Mouse (Mus musculus) intestine, postnatal 0 days (tissue): ENCODE data around the gene Il24. TPM values are rescaled to one million over a fixed set of nuclear protein-coding genes. Genes with fewer than 3 reads are reported as not detected.

ENCODE experiments used
- ATAC-seq: fragments of 200-750 bp; cut with Nextera tagmentation; 2 replicates; pipeline ENCODE4 v1.8.0; 2017; ENCODE audit warnings: mild to moderate bottlenecking, moderate TSS enrichment, moderate library complexity
- H3K27ac ChIP-seq: fragments of 300-500 bp; sonication (generic); 2 replicates; pipeline ENCODE4 v1.5.1; 2014; ENCODE audit warnings: mild to moderate bottlenecking, low read depth, low read length, moderate library complexity
- H3K27me3 ChIP-seq: fragments of 300-500 bp; sonication (generic); replicated peaks from 2 replicates; pipeline ENCODE4 v1.6.1; 2014; ENCODE audit warnings: low read length, mixed read lengths; ENCODE audit not compliant: control insufficient read depth, insufficient read depth
- H3K36me3 ChIP-seq: fragments of 300-500 bp; sonication (generic); 2 replicates; pipeline ENCODE4 v1.6.1; 2014; ENCODE audit warnings: mild to moderate bottlenecking, moderate library complexity; ENCODE audit not compliant: control insufficient read depth, insufficient read depth
- H3K4me1 ChIP-seq: fragments of 300-500 bp; sonication (generic); replicated peaks from 2 replicates; pipeline ENCODE4 v1.6.1; 2014; ENCODE audit warnings: antibody characterized with exemption, low read length, mixed read lengths; ENCODE audit not compliant: control insufficient read depth, insufficient read depth
- H3K4me2 ChIP-seq: fragments of 300-500 bp; sonication (generic); replicated peaks from 2 replicates; pipeline ENCODE4 v1.6.1; 2014; ENCODE audit warnings: low read depth, mild to moderate bottlenecking, moderate library complexity
- H3K4me3 ChIP-seq: fragments of 300-500 bp; sonication (generic); 2 replicates; pipeline ENCODE4 v1.5.1; 2014; ENCODE audit warnings: low read depth, low read length
- H3K9ac ChIP-seq: fragments of 300-500 bp; sonication (generic); 2 replicates; pipeline ENCODE4 v1.6.1; 2014; ENCODE audit warnings: mild to moderate bottlenecking, low read depth, low read length
- H3K9me3 ChIP-seq: fragments of 300-500 bp; sonication (generic); 2 replicates; pipeline ENCODE4 v1.6.1; 2016; ENCODE audit warnings: mixed run types; ENCODE audit not compliant: control insufficient read depth
- CTCF ChIP-seq: sonication (generic); IDR thresholded peaks from 2 replicates; pipeline ENCODE4 v1.5.1; 2016; ENCODE audit warnings: low read depth, mild to moderate bottlenecking, control low read depth, antibody characterized with exemption, moderate library complexity
- WGBS: fragments of 180-500 bp; shearing (Covaris S2); extraction: QIAGEN DNeasy Blood & Tissue Kit; methylation state at CpG from one replicate; pipeline ENCODE4 v1.1.7; 2014; 5-methylcytosine and 5-hydroxymethylcytosine counted together
- polyA plus RNA-seq: library from polyadenylated mRNA; unstranded; fragments of >200 nt; fragmentation: Nextera tagmentation; extraction: Ambion mirVana; gene quantifications from 2 replicates; pipeline ENCODE4 v1.2.1, GENCODE M21; 2015

Gene Il24
- polyA plus RNA-seq, 1 experiment from 2014 or later: not detected

DNA sequence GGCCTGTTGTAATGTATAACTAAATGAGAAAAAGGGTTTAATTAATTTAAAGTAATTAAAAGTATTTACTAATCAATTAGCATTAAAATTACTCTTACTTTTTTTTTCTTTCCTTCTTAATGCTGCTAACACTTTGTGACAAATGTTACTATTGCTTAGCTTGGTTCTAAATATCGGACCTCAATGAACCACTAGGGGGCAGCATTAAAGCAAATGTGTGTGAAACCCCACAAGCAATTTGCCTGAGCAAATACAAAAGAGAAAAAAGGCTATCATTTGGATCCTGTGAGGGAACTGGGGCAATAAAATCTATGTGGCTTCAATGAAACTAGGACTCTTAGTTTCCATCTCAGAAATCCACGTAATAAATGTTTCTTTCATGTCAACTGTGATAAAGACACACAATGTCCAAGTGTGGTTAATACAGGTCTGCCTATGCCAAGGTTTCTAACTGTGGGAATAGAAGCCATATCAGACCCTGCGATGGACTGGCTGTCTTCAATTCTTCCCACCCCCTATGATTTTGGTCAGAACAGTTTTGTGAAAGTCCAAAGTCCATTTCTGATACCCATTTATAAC lies 10.2 kb downstream of the Il24 start:
- Histone ChIP-seq H3K36me3 (no peaks in the 10 kb centered on the region), H3K27me3 (peaks cover 7% of the 10 kb centered on the region; the same call in 1 of the 2 replicates), H3K27ac (no peak overlapping the region), H3K9me3 (no peaks in the 10 kb centered on the region), H3K4me3 (no peak overlapping the region), H3K4me1 (peaks cover 3% of the 10 kb centered on the region; the same call in 1 of the 2 replicates), H3K9ac (no peak overlapping the region), H3K4me2 (no peak overlapping the region)
- peak; percentile 81 for TF ChIP-seq CTCF
- WGBS: 26% methylated on average over 3 of the region's 3 CpGs
- no peak for ATAC-seq

DNA sequence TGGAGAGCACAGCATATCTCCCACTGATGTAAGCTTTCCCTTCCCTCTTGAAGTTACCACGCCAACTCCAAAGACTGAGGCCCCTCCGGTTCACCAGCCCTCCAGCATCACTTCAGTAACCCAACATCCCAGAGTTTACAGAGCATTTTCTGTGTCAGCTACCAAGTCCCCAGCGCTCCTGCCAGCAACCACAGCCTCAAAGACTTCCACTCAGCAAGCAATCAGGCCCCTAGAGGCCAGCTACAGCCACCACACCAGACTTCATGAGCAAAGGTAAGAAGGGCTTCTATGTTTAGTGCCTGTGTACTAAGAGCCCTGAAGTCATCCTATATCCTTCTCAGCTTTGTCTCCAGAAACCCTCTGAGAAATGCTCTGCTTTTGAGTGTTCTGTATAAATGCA lies 11.3 kb downstream of the Il24 start:
- Histone ChIP-seq H3K4me2 (no peak overlapping the region), H3K27ac (no peak overlapping the region), H3K36me3 (no peaks in the 10 kb centered on the region), H3K9me3 (no peaks in the 10 kb centered on the region), H3K4me1 (peaks cover 3% of the 10 kb centered on the region; the same call in 1 of the 2 replicates), H3K4me3 (no peak overlapping the region), H3K9ac (no peak overlapping the region), H3K27me3 (peaks cover 7% of the 10 kb centered on the region; the same call in 1 of the 2 replicates)
- WGBS: 89% methylated on average over 3 of the region's 3 CpGs
- peak; percentile 29; the same call in 1 of the 2 replicates for TF ChIP-seq CTCF
- ATAC-seq: no peak

DNA sequence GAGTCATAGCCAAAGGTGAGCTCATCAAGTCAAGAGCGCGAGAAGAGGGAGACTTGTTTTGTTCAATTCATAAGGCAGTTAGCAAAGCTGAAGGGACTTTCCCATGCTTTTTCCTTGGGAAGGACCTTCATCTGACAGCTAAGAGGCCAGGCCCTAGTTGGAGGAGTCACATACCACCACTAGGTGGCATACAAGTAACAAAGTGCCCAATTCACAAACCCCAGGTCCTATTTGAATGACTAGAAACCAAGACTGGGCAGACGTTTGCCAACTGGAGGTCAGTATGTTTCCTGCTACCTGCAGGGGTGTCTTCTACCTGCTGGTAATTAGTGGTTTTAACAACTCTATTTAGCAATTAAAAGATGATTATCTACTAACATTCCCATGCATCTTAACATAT lies 12.1 kb downstream of the Il24 start:
- H3K4me3 ChIP-seq: no peak overlapping the region
- H3K4me2 ChIP-seq: no peak overlapping the region
- no peak for ATAC-seq
- peak; percentile 83 for TF ChIP-seq CTCF
- WGBS: 64% methylated on average over 3 of the region's 3 CpGs
- H3K4me1 ChIP-seq: peaks cover 3% of the 10 kb centered on the region; the same call in 1 of the 2 replicates
- H3K27me3 ChIP-seq: peaks cover 7% of the 10 kb centered on the region; the same call in 1 of the 2 replicates
- H3K9ac ChIP-seq: no peak overlapping the region
- no peaks in the 10 kb centered on the region for H3K36me3 ChIP-seq
- no peak overlapping the region for H3K27ac ChIP-seq
- no peaks in the 10 kb centered on the region for H3K9me3 ChIP-seq

DNA sequence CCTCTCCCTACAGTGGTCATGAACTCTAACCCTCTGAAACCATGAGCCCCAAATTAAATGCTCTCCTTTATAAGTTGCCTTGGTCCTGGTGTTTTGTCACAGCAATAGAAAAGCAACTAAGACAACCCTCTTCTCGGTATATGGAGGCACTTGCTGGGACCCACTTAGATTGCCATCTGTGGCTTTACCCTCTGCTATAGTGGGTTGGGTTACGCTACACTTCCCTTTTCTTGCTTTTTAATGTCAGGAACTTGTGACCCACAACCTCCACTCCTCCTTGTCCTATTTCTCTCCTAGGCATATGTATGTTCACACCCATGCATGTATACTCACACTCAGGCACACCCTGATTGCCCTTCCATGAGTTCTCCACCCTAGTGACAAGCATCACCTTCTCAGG lies 14.3 kb downstream of the Il24 start:
- ATAC-seq: no peak
- Histone ChIP-seq H3K36me3 (no peaks in the 10 kb centered on the region), H3K27ac (no peak overlapping the region), H3K4me2 (no peak overlapping the region), H3K27me3 (peaks cover 7% of the 10 kb centered on the region; the same call in 1 of the 2 replicates), H3K4me3 (no peak overlapping the region), H3K9me3 (no peaks in the 10 kb centered on the region), H3K4me1 (peaks cover 2% of the 10 kb centered on the region; the same call in 1 of the 2 replicates), H3K9ac (no peak overlapping the region)
- TF ChIP-seq CTCF: no peak
- WGBS: 93% methylated on average over 2 of the region's 2 CpGs

DNA sequence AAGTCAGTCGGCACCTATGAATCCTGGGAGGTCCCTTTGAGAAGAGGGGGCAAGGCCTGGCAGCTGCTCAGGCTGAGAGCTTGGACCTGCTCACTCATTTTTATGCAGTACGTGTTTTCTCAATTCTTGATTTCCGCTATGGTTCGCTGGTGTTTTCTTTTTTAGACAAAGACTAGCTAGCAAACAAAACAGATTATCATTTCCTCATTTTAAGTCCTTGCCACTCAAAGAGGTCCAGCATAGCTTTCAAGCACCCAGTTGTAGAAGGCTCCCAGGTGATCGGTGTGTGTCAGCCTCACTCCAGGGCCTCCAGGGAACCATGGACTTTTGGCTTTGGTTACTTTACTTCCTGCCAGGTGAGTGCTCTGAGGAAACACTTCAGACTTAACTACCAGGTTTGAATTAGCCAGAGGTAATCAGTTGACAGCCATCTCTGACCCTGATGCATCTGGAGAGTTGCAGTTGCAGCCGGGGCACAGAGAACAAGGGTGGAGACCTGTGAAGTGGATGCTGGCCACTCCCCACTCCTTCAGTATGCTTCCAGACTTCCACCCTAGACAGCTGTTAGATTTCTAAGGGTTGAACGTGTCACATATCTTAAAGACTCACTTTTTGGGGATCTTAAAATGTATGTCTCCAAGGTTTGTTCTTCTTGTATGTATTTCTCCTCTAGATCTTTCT lies 21.6 kb downstream of the Il24 start, which contains the start of gene Fcmr:
Gene Fcmr, plus strand, starts transcription at position 129 of the 681 bp plus-strand sequence.
- no peaks in the 10 kb centered on the region for H3K9me3 ChIP-seq
- H3K4me3 ChIP-seq: no peak within 1 kb of the TSS
- ATAC-seq: peak; percentile 45
- no peak within 1 kb of the TSS for H3K9ac ChIP-seq
- no peak within 1 kb of the TSS for H3K27ac ChIP-seq
- no peak within 1 kb of the TSS for H3K4me2 ChIP-seq
- H3K36me3 ChIP-seq: no peaks in the 10 kb centered on the region
- peaks cover 4% of the 10 kb centered on the region; the same call in 1 of the 2 replicates for H3K4me1 ChIP-seq
- H3K27me3 ChIP-seq: no peaks in the 10 kb centered on the region
- no peak for TF ChIP-seq CTCF
- 71% methylated on average over 7 of the region's 7 CpGs for WGBS

DNA sequence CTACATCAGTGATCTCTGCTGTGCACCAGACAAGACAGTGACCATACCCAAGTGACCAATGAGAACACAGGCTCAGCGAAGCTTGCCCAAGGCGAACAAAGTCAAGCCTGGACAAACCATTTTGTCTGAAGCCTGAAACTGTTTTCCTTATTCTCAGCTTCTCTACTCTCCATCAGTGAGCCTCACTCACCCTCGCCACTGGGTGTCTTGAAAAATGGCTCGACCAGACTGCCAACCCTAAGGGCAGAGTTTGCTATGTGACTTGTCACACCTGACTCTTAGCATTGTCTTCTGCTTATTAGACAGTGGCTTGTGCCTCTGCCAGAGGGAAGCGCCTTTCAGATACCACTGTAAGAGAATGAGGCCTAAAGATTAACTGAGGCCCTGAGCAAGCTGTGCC lies 22.5 kb downstream of the Il24 start:
- no peak overlapping the region for H3K9ac ChIP-seq
- WGBS: 87% methylated on average over 5 of the region's 5 CpGs
- H3K27me3 ChIP-seq: no peaks in the 10 kb centered on the region
- H3K4me3 ChIP-seq: no peak overlapping the region
- H3K27ac ChIP-seq: no peak overlapping the region
- TF ChIP-seq CTCF: no peak
- no peaks in the 10 kb centered on the region for H3K9me3 ChIP-seq
- ATAC-seq: no peak
- peaks cover 4% of the 10 kb centered on the region; the same call in 1 of the 2 replicates for H3K4me1 ChIP-seq
- H3K36me3 ChIP-seq: no peaks in the 10 kb centered on the region
- no peak overlapping the region for H3K4me2 ChIP-seq
